Mouse (Mus musculus) embryonic facial prominence, embryonic 15.5 days (tissue): ENCODE measurements at regions not wholly inside any gene's neighbourhood (a gene's known extent, or its start where the extent isn't known, plus 50 kb on each side); places are given as distances from the start of the nearest gene placed in this dataset.

Experiments
- ATAC-seq: fragments of 200-750 bp; cut with Nextera tagmentation; 2 replicates; pipeline ENCODE4 v1.8.0; 2017; ENCODE audit warnings: low read depth, moderate TSS enrichment; ENCODE audit not compliant: insufficient number of reproducible peaks, low FRiP score, low TSS enrichment
- H3K27ac ChIP-seq: fragments of 300-500 bp; sonication (generic); replicated peaks from 2 replicates; pipeline ENCODE4 v1.5.1; 2015; ENCODE audit warnings: mild to moderate bottlenecking, inconsistent platforms
- H3K27me3 ChIP-seq: fragments of 300-500 bp; sonication (generic); 2 replicates; pipeline ENCODE4 v1.6.1; 2015; ENCODE audit warnings: inconsistent platforms
- H3K36me3 ChIP-seq: fragments of 300-500 bp; sonication (generic); 2 replicates; pipeline ENCODE4 v1.6.1; 2015; ENCODE audit warnings: mild to moderate bottlenecking, inconsistent platforms
- H3K4me1 ChIP-seq: fragments of 300-500 bp; sonication (generic); 2 replicates; pipeline ENCODE4 v1.6.1; 2015; ENCODE audit warnings: inconsistent platforms
- H3K4me2 ChIP-seq: fragments of 300-500 bp; sonication (generic); replicated peaks from 2 replicates; pipeline ENCODE4 v1.6.1; 2015; ENCODE audit warnings: mild to moderate bottlenecking, inconsistent platforms
- H3K4me3 ChIP-seq: fragments of 300-500 bp; sonication (generic); replicated peaks from 2 replicates; pipeline ENCODE4 v1.5.1; 2015; ENCODE audit warnings: mild to moderate bottlenecking, inconsistent platforms
- H3K9ac ChIP-seq: fragments of 300-500 bp; sonication (generic); 2 replicates; pipeline ENCODE4 v1.6.1; 2015; ENCODE audit warnings: inconsistent platforms
- H3K9me3 ChIP-seq: fragments of 300-500 bp; sonication (generic); replicated peaks from 2 replicates; pipeline ENCODE4 v1.6.1; 2016; ENCODE audit warnings: inconsistent platforms
- WGBS: fragments of 180-500 bp; shearing (Covaris S2); methylation state at CpG from one replicate; pipeline ENCODE4 v1.1.7; 2015; 5-methylcytosine and 5-hydroxymethylcytosine counted together

DNA sequence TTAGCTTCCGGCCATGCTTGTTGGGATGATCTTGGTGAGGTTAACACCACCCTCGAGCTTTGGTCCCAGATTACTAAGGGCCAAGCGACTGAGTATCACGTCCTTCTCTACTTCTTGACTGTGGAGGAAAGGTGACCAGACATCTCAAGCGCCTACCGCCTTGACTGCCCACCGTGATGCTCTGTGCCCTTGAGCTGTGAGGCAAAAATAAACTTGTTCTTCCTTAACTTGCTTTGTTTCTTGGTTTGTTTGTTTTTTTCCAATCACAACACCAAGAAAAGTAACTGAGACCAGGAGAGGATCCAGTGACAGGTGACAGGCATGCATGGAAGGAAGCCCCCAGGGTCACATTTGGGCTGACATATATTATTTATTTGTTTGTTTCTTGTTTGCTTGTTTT, 330.0 kb downstream of the Gm45692 start:
- no peak overlapping the region for H3K4me2 ChIP-seq
- WGBS, result 94% methylated on average over 7 of the region's 7 CpGs
- no peaks in the 10 kb centered on the region for H3K9me3 ChIP-seq
- H3K4me3 ChIP-seq, result no peak overlapping the region
- no peaks in the 10 kb centered on the region for H3K27me3 ChIP-seq
- H3K27ac ChIP-seq, result no peak overlapping the region
- H3K9ac ChIP-seq, result no peak overlapping the region
- no peaks in the 10 kb centered on the region for H3K36me3 ChIP-seq
- ATAC-seq, result no peak
- peaks cover 4% of the 10 kb centered on the region; the same call in 1 of the 2 replicates for H3K4me1 ChIP-seq

DNA sequence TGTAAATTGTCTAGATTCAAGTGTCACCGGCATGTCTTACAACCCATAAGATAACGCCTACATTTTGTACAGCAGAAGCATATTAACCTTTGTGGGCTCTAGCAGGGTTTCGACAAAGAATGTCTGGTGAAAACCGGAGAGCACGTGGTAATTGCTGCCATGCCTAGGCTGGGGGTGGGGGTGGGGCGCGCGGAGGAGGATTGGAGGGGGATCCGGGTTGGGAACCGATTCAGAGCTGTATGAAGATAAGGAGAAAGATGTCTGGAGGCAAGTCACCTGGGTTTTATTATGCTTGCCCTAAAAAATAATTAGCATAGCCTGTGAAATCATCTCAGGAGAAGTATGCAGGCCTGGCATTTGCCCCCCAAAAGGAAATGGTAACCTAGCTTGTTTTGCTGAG, 331.2 kb downstream of the Gm45692 start:
- Histone ChIP-seq H3K9ac (no peak overlapping the region), H3K9me3 (no peaks in the 10 kb centered on the region), H3K4me1 (peaks cover 4% of the 10 kb centered on the region; the same call in 1 of the 2 replicates), H3K4me2 (no peak overlapping the region), H3K36me3 (no peaks in the 10 kb centered on the region), H3K27me3 (no peaks in the 10 kb centered on the region), H3K4me3 (no peak overlapping the region), H3K27ac (no peak overlapping the region)
- no peak for ATAC-seq
- WGBS, result 18% methylated on average over 10 of the region's 10 CpGs

DNA sequence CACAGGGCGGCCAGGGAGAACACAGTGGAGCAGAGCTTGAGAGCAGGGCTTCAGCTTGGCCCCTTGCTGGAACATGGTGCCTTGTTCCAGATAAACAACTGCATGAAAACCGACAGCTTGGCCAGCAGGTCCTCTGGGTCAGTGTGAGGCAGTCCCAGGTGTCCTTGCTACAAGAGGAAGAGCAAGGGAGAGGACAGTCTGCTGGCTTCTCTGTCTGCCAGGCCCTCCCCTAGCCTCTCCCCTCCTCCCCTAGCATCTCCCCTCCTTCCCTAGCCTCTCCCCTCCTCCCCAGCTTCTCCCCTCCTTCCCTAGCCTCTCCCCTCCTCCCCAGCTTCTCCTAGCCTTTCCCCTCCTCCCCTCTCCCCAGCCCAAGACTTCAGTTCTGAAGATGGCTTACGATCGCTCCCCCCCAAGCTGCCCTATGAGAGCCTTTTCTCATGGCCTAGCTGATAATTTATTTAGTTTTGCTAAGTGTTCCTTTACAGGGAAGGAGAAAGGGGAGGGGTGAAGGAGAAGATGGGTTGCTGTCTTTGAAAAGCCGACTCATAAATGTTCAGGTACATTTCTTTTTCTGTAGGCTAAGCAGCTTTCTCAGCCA, 333.7 kb downstream of the Gm45692 start:
- no peak for ATAC-seq
- H3K27ac ChIP-seq, result no peak overlapping the region
- H3K27me3 ChIP-seq, result no peaks in the 10 kb centered on the region
- 56% methylated on average over 5 of the region's 5 CpGs for WGBS
- H3K4me2 ChIP-seq, result no peak overlapping the region
- no peaks in the 10 kb centered on the region for H3K9me3 ChIP-seq
- peaks cover 4% of the 10 kb centered on the region; the same call in 1 of the 2 replicates for H3K4me1 ChIP-seq
- no peaks in the 10 kb centered on the region for H3K36me3 ChIP-seq
- H3K4me3 ChIP-seq, result no peak overlapping the region
- H3K9ac ChIP-seq, result no peak overlapping the region

GRCm38 (mm10) chr8:26465346-26465745, 346.0 kb downstream of the Gm45692 start:
- Histone ChIP-seq H3K36me3 (no peaks in the 10 kb centered on the region), H3K4me1 (no peaks in the 10 kb centered on the region), H3K27ac (no peak overlapping the region), H3K4me2 (no peak overlapping the region), H3K27me3 (no peaks in the 10 kb centered on the region), H3K4me3 (no peak overlapping the region), H3K9ac (no peak overlapping the region), H3K9me3 (no peaks in the 10 kb centered on the region)
- ATAC-seq, result no peak
- 71% methylated on average over 2 of the region's 2 CpGs for WGBS

- Histone ChIP-seq H3K27me3 (no peaks in the 10 kb centered on the region), H3K27ac (no peak overlapping the region), H3K9me3 (no peaks in the 10 kb centered on the region), H3K9ac (no peak overlapping the region), H3K36me3 (no peaks in the 10 kb centered on the region), H3K4me1 (no peaks in the 10 kb centered on the region), H3K4me3 (no peak overlapping the region), H3K4me2 (no peak overlapping the region)
- no peak for ATAC-seq
- WGBS, result 75% methylated on average over 2 of the region's 2 CpGs
These were observed 349.1 kb downstream of the Gm45692 start for GRCm38 (mm10) chr8:26468441-26468840.

- Histone ChIP-seq H3K36me3 (no peaks in the 10 kb centered on the region), H3K4me2 (no peak overlapping the region), H3K27me3 (no peaks in the 10 kb centered on the region), H3K27ac (no peak overlapping the region), H3K4me1 (no peaks in the 10 kb centered on the region), H3K9me3 (no peaks in the 10 kb centered on the region), H3K9ac (no peak overlapping the region), H3K4me3 (no peak overlapping the region)
- 41% methylated on average over 6 of the region's 6 CpGs for WGBS
- ATAC-seq, result no peak
These were observed 350.4 kb downstream of the Gm45692 start for GRCm38 (mm10) chr8:26469705-26470104.

DNA sequence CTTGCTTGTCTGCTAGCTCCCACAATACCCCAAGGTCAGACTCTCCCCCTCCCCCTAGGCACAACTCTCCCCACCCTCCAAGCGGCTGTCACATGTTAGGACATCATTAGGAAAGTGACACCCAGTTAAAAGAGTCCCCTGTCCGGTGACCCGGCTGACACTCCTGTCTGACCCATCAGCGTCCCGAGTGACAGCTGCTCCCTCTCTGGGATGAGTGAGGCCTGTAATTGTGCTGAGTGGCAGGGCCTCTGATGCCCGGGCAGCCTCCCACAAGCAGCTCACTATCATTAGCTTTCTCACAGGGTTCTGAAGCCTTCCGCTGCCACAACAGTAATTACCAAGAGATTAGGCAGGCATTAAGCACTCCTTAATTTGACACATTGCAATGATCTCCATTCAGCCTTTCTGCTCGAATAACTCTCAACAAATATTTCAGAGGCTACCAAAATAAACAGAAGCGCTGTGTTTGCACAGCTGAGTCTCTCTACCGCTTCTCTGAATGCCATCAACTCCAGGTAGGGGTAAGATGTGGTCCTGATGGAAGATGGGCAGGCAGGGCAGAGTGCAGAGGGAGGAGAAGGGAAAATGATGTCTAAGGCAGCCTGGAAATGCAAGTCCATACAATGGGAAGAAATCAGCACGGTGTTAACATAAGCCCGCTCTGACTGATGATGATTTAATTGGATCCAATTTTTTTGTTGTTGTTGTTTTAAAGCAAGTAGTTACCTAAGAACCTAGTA, 352.6 kb downstream of the Gm45692 start:
- WGBS, result 31% methylated on average over 12 of the region's 12 CpGs

GRCm38 (mm10) chr8:26484749-26485148, 365.4 kb downstream of the Gm45692 start:
- no peaks in the 10 kb centered on the region for H3K9me3 ChIP-seq
- no peak overlapping the region for H3K27ac ChIP-seq
- no peaks in the 10 kb centered on the region for H3K4me1 ChIP-seq
- no peak overlapping the region for H3K9ac ChIP-seq
- no peak for ATAC-seq
- no peak overlapping the region for H3K4me2 ChIP-seq
- no peaks in the 10 kb centered on the region for H3K27me3 ChIP-seq
- 89% methylated on average over 5 of the region's 5 CpGs for WGBS
- H3K36me3 ChIP-seq, result no peaks in the 10 kb centered on the region
- H3K4me3 ChIP-seq, result no peak overlapping the region

More for the DNA sequence above, 352.6 kb downstream of the Gm45692 start:
- ATAC-seq, result no peak
- Histone ChIP-seq H3K4me3 (no peak overlapping the region), H3K9me3 (no peaks in the 10 kb centered on the region), H3K27ac (no peak overlapping the region), H3K4me2 (no peak overlapping the region), H3K9ac (no peak overlapping the region), H3K27me3 (no peaks in the 10 kb centered on the region), H3K36me3 (no peaks in the 10 kb centered on the region), H3K4me1 (no peaks in the 10 kb centered on the region)

DNA sequence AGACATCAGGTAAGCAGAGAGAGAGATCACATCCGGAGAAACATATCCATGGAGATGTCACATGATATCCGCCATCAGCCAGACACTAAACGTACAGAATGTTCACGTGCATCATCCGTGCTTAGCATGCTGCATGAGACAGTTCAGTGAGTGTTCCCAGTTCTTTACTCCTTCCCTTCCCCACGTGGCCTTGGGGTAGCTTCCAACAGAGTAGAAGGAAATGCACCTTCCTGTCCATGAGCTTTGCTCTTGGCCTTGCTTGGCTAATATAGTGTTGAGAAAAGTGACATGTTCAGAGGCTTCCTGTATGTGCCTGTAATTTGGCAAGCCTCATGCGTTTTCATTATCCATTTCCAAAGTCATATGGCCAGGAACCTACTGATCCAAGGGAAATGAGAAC, 368.5 kb downstream of the Gm45692 start:
- Histone ChIP-seq H3K9me3 (no peaks in the 10 kb centered on the region), H3K4me1 (no peaks in the 10 kb centered on the region), H3K4me3 (no peak overlapping the region), H3K27ac (no peak overlapping the region), H3K27me3 (no peaks in the 10 kb centered on the region), H3K4me2 (no peak overlapping the region), H3K36me3 (no peaks in the 10 kb centered on the region), H3K9ac (no peak overlapping the region)
- ATAC-seq, result no peak
- WGBS, result 82% methylated on average over 7 of the region's 7 CpGs

DNA sequence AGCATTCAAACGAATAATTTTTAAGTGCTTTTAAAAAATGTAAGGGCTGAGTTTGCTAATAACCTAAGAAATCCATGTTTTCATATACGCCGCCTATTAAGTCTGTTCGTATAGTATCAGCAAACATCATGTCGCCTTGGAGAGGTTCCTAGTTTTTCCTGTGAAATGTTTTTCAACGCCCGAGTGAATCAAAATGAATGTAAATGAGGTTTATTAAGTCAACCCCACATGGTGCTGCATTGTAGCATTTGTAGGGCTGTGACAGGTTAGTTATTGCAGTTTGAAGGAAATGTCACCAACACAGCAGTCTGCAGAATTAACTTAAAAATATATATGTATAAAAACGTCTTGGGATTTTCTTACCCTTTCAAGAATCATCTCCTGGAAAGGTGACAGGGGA, 369.3 kb downstream of the Gm45692 start:
- Histone ChIP-seq H3K27ac (no peak overlapping the region), H3K27me3 (no peaks in the 10 kb centered on the region), H3K9ac (no peak overlapping the region), H3K4me1 (no peaks in the 10 kb centered on the region), H3K36me3 (no peaks in the 10 kb centered on the region), H3K4me2 (no peak overlapping the region), H3K4me3 (no peak overlapping the region), H3K9me3 (no peaks in the 10 kb centered on the region)
- WGBS, result 74% methylated on average over 8 of the region's 8 CpGs
- no peak for ATAC-seq

GRCm38 (mm10) chr8:26501196-26501813, 382.0 kb downstream of the Gm45692 start:
- H3K9me3 ChIP-seq, result no peaks in the 10 kb centered on the region
- H3K4me1 ChIP-seq, result peaks cover 16% of the 10 kb centered on the region; the same call in 1 of the 2 replicates
- H3K27me3 ChIP-seq, result no peaks in the 10 kb centered on the region
- H3K27ac ChIP-seq, result no peak overlapping the region
- WGBS, result 84% methylated on average over 9 of the region's 9 CpGs
- no peak overlapping the region for H3K9ac ChIP-seq
- H3K4me3 ChIP-seq, result no peak overlapping the region
- no peaks in the 10 kb centered on the region for H3K36me3 ChIP-seq
- ATAC-seq, result no peak
- H3K4me2 ChIP-seq, result no peak overlapping the region
